8 mouse cellular contexts compared by ENCODE assay signal in genomic region chr1:136259893-136260634, GRCm38 (mm10). TPM values are rescaled to one million over a fixed set of nuclear protein-coding genes. Genes with fewer than 3 reads are reported as not detected.
DNase-seq lines count a peak whose midpoint lies in the region; ATAC-seq and TF ChIP-seq lines count a peak whose summit lies in the region.

No protein-coding gene starts in this region.

- H3K4me2 ChIP-seq in embryonic facial prominence, embryonic 13.5 days = peak overlapping the region; percentile 96
- H3K4me2 ChIP-seq in limb, embryonic 14.5 days (replicated peaks; ENCODE audit: low read depth, low read length, severe bottlenecking) = peak overlapping the region; percentile 96

- whole genome bisulfite sequencing in embryonic facial prominence, embryonic 13.5 days = under 1% methylated on average over 95 of the region's 95 CpGs
- under 1% methylated on average over 79 of the region's 95 CpGs for WGBS in limb, embryonic 14.5 days

- peaks cover 88% of the 10 kb centered on the region for H3K27me3 ChIP-seq in erythroblast, embryonic 14.5 days (ENCODE audit: control insufficient read depth)
- H3K27me3 ChIP-seq in embryonic facial prominence, embryonic 13.5 days = peaks cover 67% of the 10 kb centered on the region
- H3K27me3 ChIP-seq in limb, embryonic 14.5 days (ENCODE audit: control insufficient read depth, insufficient read depth, low read length) = peaks cover 40% of the 10 kb centered on the region

- H3K9me3 ChIP-seq in erythroblast, embryonic 14.5 days (ENCODE audit: control insufficient read depth, low read length) = peaks cover 5% of the 10 kb centered on the region; the same call in 1 of the 2 replicates
- H3K9me3 ChIP-seq in embryonic facial prominence, embryonic 13.5 days = no peaks in the 10 kb centered on the region
- H3K9me3 ChIP-seq in limb, embryonic 14.5 days (ENCODE audit: control insufficient read depth, low read length) = no peaks in the 10 kb centered on the region

- peak; percentile 10 for DNase-seq in heart, adult 8-10 months (ENCODE audit: low spot score)
- peak; percentile 53 to 56 for DNase-seq in kidney, adult 8-10 months
- peak; percentile 52 for DNase-seq in limb, embryonic 14.5 days (ENCODE audit: low spot score)
- DNase-seq in natural killer cell, adult 2 months (ENCODE audit: low spot score in 2 of 2) = peak; percentile 7 to 15
- DNase-seq in testis, postnatal 14 days (ENCODE audit: low spot score) = peak; percentile 34

- peaks cover 10% of the 10 kb centered on the region for H3K4me1 ChIP-seq in erythroblast, embryonic 14.5 days (ENCODE audit: control insufficient read depth)
- peaks cover 15% of the 10 kb centered on the region for H3K4me1 ChIP-seq in embryonic facial prominence, embryonic 13.5 days
- H3K4me1 ChIP-seq in limb, embryonic 14.5 days (ENCODE audit: control insufficient read depth, insufficient read depth, low read length) = peaks cover 10% of the 10 kb centered on the region; the same call in 1 of the 2 replicates

- no peak for ATAC-seq in erythroblast, adult 5-6 weeks (replicated peaks; ENCODE audit: low FRiP score, poor library complexity, severe bottlenecking)
- ATAC-seq in embryonic facial prominence, embryonic 13.5 days (ENCODE audit: insufficient number of reproducible peaks, insufficient read depth, low FRiP score, low TSS enrichment, low read depth) = peak; percentile 61
- ATAC-seq in limb, embryonic 14.5 days (ENCODE audit: low FRiP score, low read depth) = peak; percentile 82

- TF ChIP-seq POLR2A in limb, embryonic 14.5 days (IDR thresholded peaks at IDR 0.05; ENCODE audit: borderline replicate concordance, extremely low read depth, insufficient read depth, insufficient read length) = no peak

- H3K4me3 ChIP-seq in erythroblast, embryonic 14.5 days (replicated peaks) = peak overlapping the region; percentile 25
- peak overlapping the region; percentile 57 for H3K4me3 ChIP-seq in embryonic facial prominence, embryonic 13.5 days
- peak overlapping the region; percentile 59 for H3K4me3 ChIP-seq in limb, embryonic 14.5 days (replicated peaks; ENCODE audit: low read length)

- H3K27ac ChIP-seq in embryonic facial prominence, embryonic 13.5 days = no peak overlapping the region
- H3K27ac ChIP-seq in limb, embryonic 14.5 days (replicated peaks; ENCODE audit: low read depth, low read length) = no peak overlapping the region

- no peaks in the 10 kb centered on the region for H3K36me3 ChIP-seq in erythroblast, embryonic 14.5 days (ENCODE audit: control insufficient read depth)
- H3K36me3 ChIP-seq in embryonic facial prominence, embryonic 13.5 days = no peaks in the 10 kb centered on the region
- no peaks in the 10 kb centered on the region for H3K36me3 ChIP-seq in limb, embryonic 14.5 days (ENCODE audit: control insufficient read depth, insufficient read depth, low read length)

- H3K9ac ChIP-seq in embryonic facial prominence, embryonic 13.5 days = peak overlapping the region; percentile 73
- H3K9ac ChIP-seq in limb, embryonic 14.5 days (ENCODE audit: low read depth, low read length, severe bottlenecking) = peak overlapping the region; percentile 68

RNA-seq across cellular contexts. Expression of gene Gpr25, which starts 0.6 kb away (rescaled TPM):
- 0.04 TPM in 1 of 2 replicates, not detected in the other for polyA plus RNA-seq in erythroblast, embryonic 14.5 days (2012)
- not detected in 2 replicates for total RNA-seq in erythroblast, adult 5-6 weeks (2015; ENCODE audit: low replicate concordance)
- total RNA-seq in erythroblast, adult 5-6 weeks (2017; ENCODE audit: low replicate concordance) = not detected in 2 replicates
- 0.21 TPM in 1 of 2 replicates, not detected in the other for polyA plus RNA-seq in embryonic facial prominence, embryonic 13.5 days (2015; fragmentation: Nextera tagmentation; extraction: Ambion mirVana)
- total RNA-seq in heart, adult 8-10 months (2022) = not detected
- polyA plus RNA-seq in limb, embryonic 14.5 days (2012; rRNA removed) = 0.68 and 0.88 TPM in 2 replicates
- 0.21 TPM in 1 of 2 replicates, not detected in the other for polyA plus RNA-seq in limb, embryonic 14.5 days (2014; fragmentation: Nextera tagmentation; extraction: Ambion mirVana)

RNA-seq across cellular contexts. Expression of gene Inava, which starts 26.0 kb away (rescaled TPM):
- not detected in 2 replicates for polyA plus RNA-seq in erythroblast, embryonic 14.5 days (2012)
- total RNA-seq in erythroblast, adult 5-6 weeks (2015; ENCODE audit: low replicate concordance) = not detected in 2 replicates
- total RNA-seq in erythroblast, adult 5-6 weeks (2017; ENCODE audit: low replicate concordance) = not detected in 2 replicates
- polyA plus RNA-seq in embryonic facial prominence, embryonic 13.5 days (2015; fragmentation: Nextera tagmentation; extraction: Ambion mirVana) = 18.7 and 22.7 TPM in 2 replicates
- not detected for total RNA-seq in heart, adult 8-10 months (2022)
- 17.3 and 27.6 TPM in 2 replicates for polyA plus RNA-seq in limb, embryonic 14.5 days (2012; rRNA removed)
- polyA plus RNA-seq in limb, embryonic 14.5 days (2014; fragmentation: Nextera tagmentation; extraction: Ambion mirVana) = 16.0 and 19.0 TPM in 2 replicates

RNA-seq across cellular contexts. Expression of gene Mroh3, which starts 47.4 kb away (rescaled TPM):
- polyA plus RNA-seq in erythroblast, embryonic 14.5 days (2012) = not detected in 2 replicates
- not detected in 2 replicates for total RNA-seq in erythroblast, adult 5-6 weeks (2015; ENCODE audit: low replicate concordance)
- 0.42 TPM in 1 of 2 replicates, not detected in the other for total RNA-seq in erythroblast, adult 5-6 weeks (2017; ENCODE audit: low replicate concordance)
- polyA plus RNA-seq in embryonic facial prominence, embryonic 13.5 days (2015; fragmentation: Nextera tagmentation; extraction: Ambion mirVana) = 0.22 and 0.67 TPM in 2 replicates
- not detected for total RNA-seq in heart, adult 8-10 months (2022)
- polyA plus RNA-seq in limb, embryonic 14.5 days (2012; rRNA removed) = 0.68 and 0.96 TPM in 2 replicates
- polyA plus RNA-seq in limb, embryonic 14.5 days (2014; fragmentation: Nextera tagmentation; extraction: Ambion mirVana) = 0.17 TPM in 1 of 2 replicates, not detected in the other

Comparison
In these comparisons a context has a peak if more than half of its experiments do, and no peak if none do; other contexts are left out.
1. RNA of gene Inava, which starts 26.0 kb away (polyA plus RNA-seq): 18.7 to 22.7 TPM in embryonic facial prominence, embryonic 13.5 days and 16.0 to 27.6 TPM in limb, embryonic 14.5 days; not detected in erythroblast, embryonic 14.5 days; every median in the first group is over 10 times any median in the second.
2. Peak in every context shown above with its lines, with median percentiles within 50 percentile points of each other: H3K4me3 ChIP-seq and DNase-seq.